In genomic region chr12:76306852-76307561, GRCm38 (mm10) we compare ENCODE assay signal across 10 mouse cellular contexts. TPM values are rescaled to one million over a fixed set of nuclear protein-coding genes. Genes with fewer than 3 reads are reported as not detected.
DNase-seq lines count a peak whose midpoint lies in the region; ATAC-seq and TF ChIP-seq lines count a peak whose summit lies in the region.
"Had no signal": no experiment of that assay in that cellular context is flagged by ENCODE, and none has a peak within 500 bp of the region (broad histone marks: within the 10 kb centered on the region; RNA-seq: fewer than 3 reads in every experiment).

No protein-coding gene starts in this region.

- H3K27ac ChIP-seq in kidney, adult 2 months (ENCODE audit: insufficient read depth, low read depth, low read length) = no peak overlapping the region
- peak overlapping the region; percentile 79 for H3K27ac ChIP-seq in heart, embryonic 12.5 days (ENCODE audit: poor library complexity, severe bottlenecking)
- H3K27ac ChIP-seq in limb, embryonic 15.5 days = peak overlapping the region; percentile 43; the same call in 1 of the 2 replicates
- no peak overlapping the region for H3K27ac ChIP-seq in forebrain, embryonic 10.5 days

- peaks cover 6% of the 10 kb centered on the region; the same call in 1 of the 2 replicates for H3K36me3 ChIP-seq in kidney, adult 2 months (ENCODE audit: control insufficient read depth, insufficient read depth, low read length)
- peaks cover 30% of the 10 kb centered on the region for H3K36me3 ChIP-seq in heart, embryonic 12.5 days
- H3K36me3 ChIP-seq in limb, embryonic 15.5 days = peaks cover 35% of the 10 kb centered on the region
- H3K36me3 ChIP-seq in forebrain, embryonic 10.5 days (replicated peaks) = peaks cover 91% of the 10 kb centered on the region

- no peaks in the 10 kb centered on the region for H3K27me3 ChIP-seq in kidney, adult 2 months (replicated peaks; ENCODE audit: control insufficient read depth, insufficient read depth, low read length)
- H3K27me3 ChIP-seq in heart, embryonic 12.5 days (replicated peaks) = no peaks in the 10 kb centered on the region
- H3K27me3 ChIP-seq in limb, embryonic 15.5 days = no peaks in the 10 kb centered on the region
- no peaks in the 10 kb centered on the region for H3K27me3 ChIP-seq in forebrain, embryonic 10.5 days (ENCODE audit: poor library complexity, severe bottlenecking)

- ATAC-seq in heart, embryonic 12.5 days (ENCODE audit: insufficient number of reproducible peaks, low FRiP score) = no peak
- ATAC-seq in limb, embryonic 15.5 days (ENCODE audit: insufficient number of reproducible peaks, low FRiP score, low TSS enrichment, low read depth) = no peak

- peak; percentile 27 for DNase-seq in kidney, adult 2 months
- no peak for DNase-seq in kidney, postnatal 25 days
- peak; percentile 24 for DNase-seq in brain, embryonic 14.5 days (ENCODE audit: low read depth)
- DNase-seq in frontal cortex, adult 2 months (ENCODE audit: extremely low spot score in 1 of 2, low spot score in 1 of 2) = no peak
- DNase-seq in urinary bladder, postnatal 25 days (ENCODE audit: low spot score) = no peak
- DNase-seq in forebrain, embryonic 10.5 days (ENCODE audit: extremely low spot score, low spot score) = no peak
- DNase-seq: adrenal gland, postnatal 10 days; cerebellum, adult 9-10 months had no signal

- WGBS in kidney, adult 2 months = 52% methylated on average over 9 of the region's 9 CpGs
- 71% methylated on average over 9 of the region's 9 CpGs for WGBS in heart, embryonic 12.5 days
- 64% methylated on average over 9 of the region's 9 CpGs for WGBS in limb, embryonic 15.5 days
- WGBS in forebrain, embryonic 10.5 days = 91% methylated on average over 9 of the region's 9 CpGs

- no peaks in the 10 kb centered on the region for H3K4me1 ChIP-seq in kidney, adult 2 months (ENCODE audit: control insufficient read depth, insufficient read depth, low read length)
- peaks cover 49% of the 10 kb centered on the region for H3K4me1 ChIP-seq in heart, embryonic 12.5 days (replicated peaks)
- H3K4me1 ChIP-seq in limb, embryonic 15.5 days = peaks cover 13% of the 10 kb centered on the region
- peaks cover 8% of the 10 kb centered on the region; the same call in 1 of the 2 replicates for H3K4me1 ChIP-seq in forebrain, embryonic 10.5 days

- H3K9me3 ChIP-seq in heart, embryonic 12.5 days (replicated peaks) = no peaks in the 10 kb centered on the region
- H3K9me3 ChIP-seq in limb, embryonic 15.5 days = no peaks in the 10 kb centered on the region
- no peaks in the 10 kb centered on the region for H3K9me3 ChIP-seq in forebrain, embryonic 10.5 days

- TF ChIP-seq CTCF in kidney, adult 2 months (conservative IDR thresholded peaks at IDR 0.05; ENCODE audit: insufficient read depth, insufficient read length, low read depth, low read length) = no peak
- no peak for TF ChIP-seq CTCF in brain, embryonic 14.5 days (IDR thresholded peaks at IDR 0.05; ENCODE audit: borderline replicate concordance, extremely low read depth, insufficient read depth, insufficient read length)

- no peak for TF ChIP-seq POLR2A in kidney, adult 2 months (IDR thresholded peaks at IDR 0.05; ENCODE audit: low read depth, low read length)
- no peak for TF ChIP-seq POLR2A in brain, embryonic 14.5 days (IDR thresholded peaks at IDR 0.05; ENCODE audit: borderline replicate concordance, extremely low read depth, insufficient read depth, insufficient read length, poor library complexity, severe bottlenecking)

- no peak overlapping the region for H3K4me3 ChIP-seq in kidney, adult 2 months (ENCODE audit: insufficient read depth, low read depth, low read length)
- H3K4me3 ChIP-seq in heart, embryonic 12.5 days = no peak overlapping the region
- no peak overlapping the region for H3K4me3 ChIP-seq in limb, embryonic 15.5 days
- no peak overlapping the region for H3K4me3 ChIP-seq in forebrain, embryonic 10.5 days

- no peak overlapping the region for H3K4me2 ChIP-seq in heart, embryonic 12.5 days
- no peak overlapping the region for H3K4me2 ChIP-seq in limb, embryonic 15.5 days

- no peak overlapping the region for H3K9ac ChIP-seq in heart, embryonic 12.5 days
- no peak overlapping the region for H3K9ac ChIP-seq in limb, embryonic 15.5 days

RNA-seq across cellular contexts. Expression of gene Akap5, which starts 17.7 kb away (rescaled TPM):
- 0.19 and 0.27 TPM in 2 replicates for polyA plus RNA-seq in kidney, adult 2 months (2012; rRNA removed)
- 4.2 and 8.5 TPM in 2 replicates for polyA plus RNA-seq in brain, embryonic 14.5 days (2012; rRNA removed)
- 8.5 and 9.1 TPM in 2 replicates for polyA plus RNA-seq in heart, embryonic 12.5 days (2016; fragmentation: Nextera tagmentation; extraction: Ambion mirVana)
- polyA plus RNA-seq in limb, embryonic 15.5 days (2015; fragmentation: Nextera tagmentation; extraction: Ambion mirVana) = 1.0 and 1.2 TPM in 2 replicates
- 41.2 and 42.3 TPM in 2 replicates for polyA plus RNA-seq in frontal cortex, adult 2 months (2012; rRNA removed)
- polyA plus RNA-seq in forebrain, embryonic 10.5 days (2016; fragmentation: Nextera tagmentation; extraction: Ambion mirVana) = 2.6 and 3.1 TPM in 2 replicates

RNA-seq across cellular contexts. Expression of gene Mthfd1, which starts 51.9 kb away (rescaled TPM):
- 128 and 132 TPM in 2 replicates for polyA plus RNA-seq in kidney, adult 2 months (2012; rRNA removed)
- polyA plus RNA-seq in brain, embryonic 14.5 days (2012; rRNA removed) = 27.9 and 30.9 TPM in 2 replicates
- polyA plus RNA-seq in heart, embryonic 12.5 days (2016; fragmentation: Nextera tagmentation; extraction: Ambion mirVana) = 48.0 and 48.6 TPM in 2 replicates
- polyA plus RNA-seq in limb, embryonic 15.5 days (2015; fragmentation: Nextera tagmentation; extraction: Ambion mirVana) = 55.6 and 57.8 TPM in 2 replicates
- 33.9 and 34.3 TPM in 2 replicates for polyA plus RNA-seq in frontal cortex, adult 2 months (2012; rRNA removed)
- polyA plus RNA-seq in forebrain, embryonic 10.5 days (2016; fragmentation: Nextera tagmentation; extraction: Ambion mirVana) = 108 and 110 TPM in 2 replicates

Comparison
In these comparisons a context has a peak if more than half of its experiments do, and no peak if none do; other contexts are left out.
1. DNase-seq: peak in kidney, adult 2 months (single experiment) and brain, embryonic 14.5 days (single experiment); none in kidney, postnatal 25 days (0 of 2), frontal cortex, adult 2 months (0 of 2), urinary bladder, postnatal 25 days (single experiment) and forebrain, embryonic 10.5 days (single experiment).
2. H3K27ac ChIP-seq: peak in heart, embryonic 12.5 days (single experiment) and limb, embryonic 15.5 days (single experiment); none in kidney, adult 2 months (single experiment) and forebrain, embryonic 10.5 days (single experiment).